Mouse (Mus musculus) regulatory T cell (primary cell): ENCODE data around the gene Tsen2.

Experiments
- in situ Hi-C: fragments of 300-600 bp; cut with MboI, MseI; formaldehyde crosslinking; loops from one replicate; pipeline ENCODE4 v1.15.1; 2025; ENCODE audit warnings: high pct_unique_total_duplicates

Gene Tsen2

DNA sequence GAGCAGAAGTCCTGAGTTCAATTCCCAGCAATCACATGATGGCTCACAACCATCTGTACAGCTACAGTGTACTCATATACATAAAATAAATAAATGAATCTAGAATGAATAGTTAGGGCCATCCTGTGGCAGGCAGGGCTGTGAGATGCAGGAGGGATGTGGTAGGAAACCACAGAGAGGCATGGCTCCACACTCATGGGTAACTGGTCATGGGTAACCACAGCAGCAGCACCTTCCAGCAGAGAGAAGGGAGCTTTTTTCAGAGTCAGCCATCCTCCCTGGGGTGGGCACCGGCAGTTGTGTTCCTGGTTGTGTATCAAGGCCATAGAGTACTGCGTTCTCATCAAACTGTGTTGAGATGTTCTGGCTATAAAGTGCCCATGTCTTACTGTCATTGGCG, 50.0 kb downstream of the Tsen2 start:
- in situ Hi-C loops, result no loop called here

DNA sequence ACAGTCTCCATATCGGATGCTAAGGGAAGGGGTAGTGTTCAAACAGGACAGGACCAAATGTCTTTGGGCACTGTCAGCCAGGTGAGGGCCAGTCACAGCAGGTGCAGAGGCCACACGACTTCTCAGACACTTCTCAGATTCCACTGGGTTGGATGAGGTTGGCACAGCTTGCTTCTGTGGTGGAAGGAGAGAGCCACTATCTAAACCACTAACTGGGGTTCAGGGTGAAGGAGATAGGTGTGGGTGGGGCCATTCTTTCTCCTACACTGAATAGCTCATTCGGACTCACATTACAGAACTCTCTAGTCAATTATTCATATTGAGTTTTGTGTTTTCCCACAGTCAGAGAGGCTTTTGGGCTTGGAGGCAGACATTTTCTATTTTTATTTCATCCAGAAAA, 51.2 kb downstream of the Tsen2 start:
- in situ Hi-C loops, result no loop called here

DNA sequence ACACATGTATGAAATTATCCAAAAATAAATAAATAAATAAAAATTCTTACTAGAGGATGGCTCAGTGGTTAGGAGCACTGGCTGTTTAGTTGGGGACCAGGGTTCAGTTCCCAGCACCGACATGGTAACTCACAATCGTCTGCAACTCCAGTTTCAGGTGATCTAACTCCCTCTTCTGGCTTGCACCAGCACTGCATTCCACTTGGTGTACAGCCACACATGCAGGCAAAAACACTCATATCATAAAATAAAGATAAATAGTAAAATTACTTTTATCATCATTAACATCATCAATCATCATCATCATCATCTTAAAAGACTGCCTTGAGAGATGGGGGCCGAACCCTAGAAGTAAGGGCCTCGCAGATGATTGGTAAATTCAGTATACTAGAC, 56.9 kb downstream of the Tsen2 start:
- in situ Hi-C loops, result loop anchor here (10.0 kb wide), 1 partner anchor 173 kb away; the partner anchor contains the start of gene Cand2

DNA sequence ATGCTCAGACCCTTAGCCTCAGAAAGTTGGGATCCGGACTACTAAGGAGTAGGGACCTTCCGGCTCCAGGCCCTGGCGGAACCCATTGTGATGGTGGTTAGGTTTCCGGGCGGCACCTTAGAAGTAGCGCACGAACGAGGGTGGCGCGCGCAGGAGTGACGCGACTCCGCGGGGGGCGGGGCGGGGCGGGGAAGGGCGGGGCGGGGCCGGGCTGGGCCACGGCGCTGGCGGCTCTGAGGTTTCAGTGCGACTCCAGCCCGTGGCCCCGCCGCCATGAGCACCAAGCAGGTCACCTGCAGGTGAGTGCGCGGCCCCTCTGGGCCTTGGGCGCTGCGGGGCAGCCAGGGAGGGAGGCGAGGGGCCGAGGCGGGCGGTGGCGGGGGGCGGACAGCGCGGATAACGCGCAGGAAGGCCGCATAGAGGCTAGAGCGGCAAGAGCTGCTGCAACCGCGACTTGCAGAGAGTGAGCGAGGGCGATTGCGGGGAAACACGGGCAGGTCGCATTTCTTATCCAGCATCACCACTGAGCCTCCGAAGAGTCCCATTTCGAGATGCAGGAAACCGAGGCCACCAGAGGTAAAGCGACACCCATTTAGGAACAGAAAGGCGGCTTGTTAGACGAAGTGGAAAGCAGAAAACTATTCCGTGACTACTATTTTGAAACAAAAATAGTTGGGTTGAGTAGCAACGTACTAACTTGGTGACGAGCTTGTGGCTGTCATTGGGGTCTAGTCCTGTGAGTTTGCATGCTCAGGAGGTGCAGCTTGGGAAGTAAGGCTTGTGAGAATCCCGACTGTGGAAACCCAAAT, 57.5 kb downstream of the Tsen2 start, which contains the start of gene Mkrn2:
Mkrn2 (plus strand) TSS at position 188 of the 809 bp plus-strand sequence.
- in situ Hi-C loops, result loop anchor here (10.0 kb wide), 1 partner anchor 173 kb away; the partner anchor contains the start of gene Cand2

DNA sequence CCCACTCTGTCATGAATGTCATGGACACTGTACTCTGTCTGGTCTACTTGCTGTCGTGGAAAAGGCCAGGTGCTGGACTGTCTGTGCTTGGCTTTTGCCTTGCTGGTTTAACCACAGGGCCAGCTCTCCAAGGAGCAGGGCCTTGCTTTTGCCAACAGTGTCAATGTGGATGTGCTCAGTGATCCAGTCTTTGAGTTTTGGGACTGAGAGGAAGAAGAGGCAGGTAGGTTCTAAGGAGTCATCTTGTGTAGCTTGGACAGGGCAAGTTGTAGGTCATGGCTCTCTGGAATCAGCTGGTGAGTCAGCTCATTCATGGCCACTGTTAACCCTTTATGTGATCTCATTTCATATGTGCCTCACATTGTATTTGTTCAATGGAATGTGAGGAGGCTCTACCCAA, 62.0 kb downstream of the Tsen2 start:
- in situ Hi-C loops, result loop anchor here (10.0 kb wide), 1 partner anchor 168 kb away; the partner anchor contains the start of gene Cand2

DNA sequence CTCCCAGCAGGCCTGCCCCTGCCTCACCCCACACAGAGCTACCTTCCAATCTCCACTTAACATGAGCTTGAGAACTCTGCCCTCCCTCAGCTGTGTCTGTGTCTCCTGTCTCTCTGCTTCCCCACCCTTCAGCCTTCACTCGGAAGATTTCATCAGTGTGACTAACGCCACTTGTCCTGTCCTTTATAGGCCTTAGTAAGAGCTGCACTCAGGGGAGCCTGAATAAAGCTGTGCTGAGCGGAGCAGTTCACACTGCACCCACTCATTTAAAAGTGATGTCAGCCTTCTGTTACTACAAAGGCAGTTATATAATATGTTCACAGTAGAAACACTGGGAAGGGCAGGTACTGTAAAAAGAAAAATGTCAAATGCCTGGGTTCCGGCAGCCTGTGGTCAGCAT, 63.0 kb downstream of the Tsen2 start:
- in situ Hi-C loops, result loop anchor here (10.0 kb wide), 1 partner anchor 167 kb away; the partner anchor contains the start of gene Cand2

DNA sequence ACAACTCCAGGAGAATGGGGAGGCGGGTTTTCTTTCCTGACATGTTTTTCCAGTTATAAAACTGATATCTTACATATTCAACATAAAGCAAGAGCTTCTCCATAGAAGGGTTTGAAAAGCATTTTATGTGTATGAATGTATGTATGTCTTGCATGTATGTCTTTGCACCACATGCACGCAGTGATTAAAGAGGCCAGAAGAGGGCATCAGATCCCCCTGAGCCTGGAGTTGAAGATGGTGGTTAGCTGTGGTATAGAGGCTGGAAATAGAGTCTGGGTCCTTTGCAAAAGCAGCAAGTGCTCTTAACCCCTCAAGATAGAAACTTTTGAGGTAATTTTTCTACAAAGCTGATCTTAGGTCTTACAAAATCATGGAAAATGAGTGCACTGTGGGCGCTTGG, 64.7 kb downstream of the Tsen2 start:
- in situ Hi-C loops, result loop anchor here (10.0 kb wide), 1 partner anchor 166 kb away; the partner anchor contains the start of gene Cand2

DNA sequence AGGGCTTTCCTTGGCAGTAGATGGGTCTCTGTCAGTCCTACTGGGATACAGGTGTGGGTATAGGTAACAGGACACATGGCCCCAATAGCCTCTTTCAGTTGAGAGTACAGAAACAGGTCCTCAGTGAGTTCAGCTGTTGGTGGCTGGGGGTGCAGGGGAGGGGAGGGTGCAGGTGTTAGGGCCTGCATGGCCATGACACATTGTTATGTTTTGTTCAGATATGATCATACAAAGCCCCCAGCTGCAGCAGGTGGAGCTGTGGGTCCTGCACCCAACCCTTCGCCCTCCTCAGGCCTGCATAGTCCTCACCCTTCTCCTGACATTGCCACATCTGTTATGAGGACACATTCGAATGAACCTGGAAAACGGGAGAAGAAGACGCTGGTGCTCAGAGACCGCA, 65.8 kb downstream of the Tsen2 start:
- in situ Hi-C loops, result loop anchor here (5.0 kb wide), 1 partner anchor 107 kb away; no protein-coding TSS in a partner anchor

DNA sequence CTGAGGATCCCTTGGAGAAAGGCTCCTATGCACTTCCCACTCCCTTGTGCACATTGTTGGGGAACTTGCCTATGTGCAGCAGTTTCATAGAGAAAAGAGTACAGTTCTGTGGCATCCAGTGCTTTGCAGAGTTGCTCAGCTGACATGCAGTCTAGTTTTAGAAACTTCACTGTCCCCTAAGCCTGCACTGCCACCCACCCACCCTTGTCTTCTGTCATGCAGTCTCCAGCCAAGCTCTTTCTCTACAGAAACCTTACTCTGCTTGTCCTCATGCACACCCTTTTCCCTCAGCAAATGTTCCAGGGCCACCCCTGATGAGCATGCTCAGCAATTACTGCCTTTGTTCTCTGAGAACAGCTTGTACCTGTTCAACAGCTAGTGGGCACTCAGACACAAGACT, 69.3 kb downstream of the Tsen2 start:
- in situ Hi-C loops, result loop anchor here (5.0 kb wide), 1 partner anchor 104 kb away; no protein-coding TSS in a partner anchor

DNA sequence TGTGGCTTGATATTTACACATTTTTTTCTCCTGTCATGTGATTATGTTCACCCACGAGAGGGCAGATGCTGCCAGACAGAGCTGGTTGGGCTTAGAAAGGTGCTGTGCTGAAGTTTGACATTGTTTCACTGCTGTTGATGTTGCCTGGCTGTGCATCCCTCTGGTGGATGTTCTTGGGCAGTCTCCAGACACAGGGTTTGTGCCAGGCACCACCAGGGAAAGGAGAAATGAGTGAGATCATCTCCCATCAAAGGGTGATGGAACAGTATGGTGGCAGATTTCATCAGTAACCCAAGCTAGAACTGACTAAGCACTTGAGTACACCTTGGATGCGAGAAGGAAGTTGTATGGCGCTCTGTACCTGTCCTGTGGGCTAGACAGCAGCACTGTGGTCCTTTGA, 71.5 kb downstream of the Tsen2 start:
- in situ Hi-C loops, result no loop called here

DNA sequence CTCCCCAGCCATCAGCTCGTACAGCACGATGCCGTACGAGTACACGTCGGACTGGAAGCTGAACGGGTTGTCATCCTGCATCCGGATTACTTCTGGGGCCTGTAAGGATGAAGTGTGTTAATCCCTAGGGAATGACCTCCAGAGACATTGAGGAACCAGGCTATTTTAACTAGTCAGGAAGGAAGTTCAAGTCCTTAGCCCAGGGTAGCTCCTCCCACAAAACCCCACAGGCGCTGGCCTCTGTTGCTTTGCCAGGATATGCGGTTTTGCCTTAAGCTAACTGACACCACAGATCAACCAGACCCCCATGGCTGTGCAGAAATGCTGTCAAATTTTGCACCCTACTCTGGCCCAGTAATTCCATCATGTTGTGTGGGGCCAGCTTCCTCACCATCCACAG, 75.4 kb downstream of the Tsen2 start:
- in situ Hi-C loops, result no loop called here

DNA sequence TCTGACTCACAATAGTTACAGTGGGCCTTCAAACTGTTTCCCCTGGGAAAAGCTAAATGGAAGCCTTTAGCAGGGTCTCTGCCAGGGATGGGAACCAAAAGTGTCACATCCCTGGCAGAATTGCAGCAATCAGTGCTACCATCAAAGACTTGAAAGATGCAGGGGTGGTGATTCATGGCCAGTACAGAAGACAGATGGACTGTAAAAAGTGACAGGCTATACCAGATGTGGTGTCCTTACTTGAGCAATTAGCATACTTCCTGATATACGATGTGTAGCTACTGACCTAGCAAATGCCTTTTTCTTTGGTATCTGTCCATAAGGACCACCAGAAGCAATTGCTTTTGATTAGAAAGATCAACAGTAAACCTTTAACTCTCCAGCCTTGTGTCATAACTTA, 76.5 kb downstream of the Tsen2 start:
- in situ Hi-C loops, result no loop called here

DNA sequence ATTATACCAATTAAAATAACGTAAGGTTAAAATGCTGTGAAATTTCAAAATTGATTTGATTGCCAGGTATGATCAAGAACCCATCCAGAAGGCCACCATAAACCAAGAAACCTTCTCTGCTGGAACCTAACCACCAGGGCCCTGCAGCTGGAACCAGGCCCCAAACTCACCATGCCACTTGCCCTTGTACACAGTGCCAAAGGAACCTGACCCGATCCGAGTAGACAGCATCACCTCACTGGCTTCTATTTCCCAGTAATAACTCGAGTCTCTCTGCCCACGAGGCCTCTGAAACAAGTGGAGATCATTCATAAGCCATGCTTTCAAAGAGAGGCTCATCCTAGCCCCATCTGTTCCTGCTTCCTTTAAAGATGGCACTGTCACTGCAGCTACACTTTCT, 81.7 kb downstream of the Tsen2 start:
- in situ Hi-C loops, result no loop called here
